Mouse (Mus musculus) stomach, embryonic 16.5 days (tissue): ENCODE measurements at regions not wholly inside any gene's neighbourhood (a gene's known extent, or its start where the extent isn't known, plus 50 kb on each side); places are given as distances from the start of the nearest gene placed in this dataset.

Experiments used
- ATAC-seq: fragments of 200-750 bp; cut with Nextera tagmentation; 2 replicates; pipeline ENCODE4 v1.8.0; 2017; ENCODE audit warnings: moderate number of reproducible peaks, moderate TSS enrichment; ENCODE audit not compliant: insufficient read depth, low FRiP score
- H3K27ac ChIP-seq: fragments of 300-500 bp; sonication (generic); 2 replicates; pipeline ENCODE4 v1.5.1; 2014; ENCODE audit warnings: low read length
- H3K27me3 ChIP-seq: fragments of 300-500 bp; sonication (generic); 2 replicates; pipeline ENCODE4 v1.6.1; 2014; ENCODE audit warnings: low read length, control low read depth, mixed read lengths; ENCODE audit not compliant: control insufficient read depth, insufficient read depth
- H3K36me3 ChIP-seq: fragments of 300-500 bp; sonication (generic); 2 replicates; pipeline ENCODE4 v1.6.1; 2014; ENCODE audit warnings: low read length; ENCODE audit not compliant: control insufficient read depth, insufficient read depth
- H3K4me1 ChIP-seq: fragments of 300-500 bp; sonication (generic); 2 replicates; pipeline ENCODE4 v1.6.1; 2014; ENCODE audit warnings: low read length, control low read depth, mixed read lengths; ENCODE audit not compliant: control insufficient read depth, insufficient read depth
- H3K4me2 ChIP-seq: fragments of 300-500 bp; sonication (generic); 2 replicates; pipeline ENCODE4 v1.6.1; 2014; ENCODE audit warnings: low read depth, low read length, mixed read lengths
- H3K4me3 ChIP-seq: fragments of 300-500 bp; sonication (generic); replicated peaks from 2 replicates; pipeline ENCODE4 v1.5.1; 2014; ENCODE audit warnings: mild to moderate bottlenecking, low read length
- H3K9ac ChIP-seq: fragments of 300-500 bp; sonication (generic); 2 replicates; pipeline ENCODE4 v1.6.1; 2014; ENCODE audit warnings: low read length
- H3K9me3 ChIP-seq: fragments of 300-500 bp; sonication (generic); replicated peaks from 2 replicates; pipeline ENCODE4 v1.6.1; 2016; ENCODE audit warnings: low read length, control low read depth; ENCODE audit not compliant: control insufficient read depth
- WGBS: fragments of 180-500 bp; shearing (Covaris S2); extraction: QIAGEN DNeasy Blood & Tissue Kit; methylation state at CpG from one replicate; pipeline ENCODE4 v1.1.7; 2014; 5-methylcytosine and 5-hydroxymethylcytosine counted together

DNA sequence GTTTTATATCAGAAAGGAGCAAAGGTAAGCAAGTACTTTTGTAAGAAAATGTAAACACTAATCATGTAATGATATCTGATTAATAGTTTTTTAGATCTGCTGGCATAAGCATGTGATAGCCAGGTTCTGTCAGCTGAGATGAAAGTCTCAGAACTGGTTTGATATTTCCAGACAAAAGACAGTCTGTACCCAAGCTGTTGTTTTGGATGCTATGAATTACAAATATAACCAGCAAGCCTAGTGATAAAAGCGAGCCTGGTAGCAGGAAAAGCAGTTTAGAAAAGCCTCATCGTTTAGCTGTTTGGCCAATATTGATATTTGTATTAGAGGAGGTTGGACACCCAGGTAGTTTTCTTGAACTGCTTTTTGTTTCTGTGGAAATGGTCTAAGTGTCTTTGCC, 290.6 kb downstream of the Gpam start:
- Histone ChIP-seq H3K9ac (no peak overlapping the region), H3K27me3 (no peaks in the 10 kb centered on the region), H3K27ac (no peak overlapping the region), H3K4me3 (no peak overlapping the region), H3K4me1 (no peaks in the 10 kb centered on the region), H3K9me3 (no peaks in the 10 kb centered on the region), H3K4me2 (no peak overlapping the region), H3K36me3 (no peaks in the 10 kb centered on the region)
- 79% methylated on average over 2 of the region's 2 CpGs for WGBS
- no peak for ATAC-seq

DNA sequence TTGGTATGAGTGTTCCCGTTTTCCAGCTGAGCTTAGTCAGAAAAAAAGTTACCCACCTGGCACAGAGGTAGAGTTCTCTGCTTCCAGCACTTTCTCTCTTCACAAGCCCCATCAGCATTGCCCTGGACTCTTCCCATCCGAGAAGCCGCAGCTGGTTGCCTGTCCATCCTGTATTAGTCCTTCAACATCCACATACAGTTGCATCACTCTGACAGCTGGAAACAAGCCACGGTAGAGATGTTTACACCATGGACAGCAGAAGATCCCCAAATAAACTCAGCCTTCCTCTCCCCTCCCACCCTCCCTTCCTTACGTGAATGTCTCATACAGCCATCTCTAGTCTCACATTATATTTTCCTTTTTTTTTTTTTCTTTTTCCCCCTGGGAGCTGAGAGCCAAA, 304.9 kb downstream of the Gpam start:
- H3K9me3 ChIP-seq = no peaks in the 10 kb centered on the region
- no peak overlapping the region for H3K4me3 ChIP-seq
- no peaks in the 10 kb centered on the region for H3K27me3 ChIP-seq
- no peaks in the 10 kb centered on the region for H3K36me3 ChIP-seq
- no peak overlapping the region for H3K27ac ChIP-seq
- ATAC-seq = no peak
- no peak overlapping the region for H3K4me2 ChIP-seq
- WGBS = 57% methylated on average over 5 of the region's 5 CpGs
- no peak overlapping the region for H3K9ac ChIP-seq
- H3K4me1 ChIP-seq = no peaks in the 10 kb centered on the region

GRCm38 (mm10) chr19:54820587-54820986, 306.5 kb downstream of the Gpam start:
- WGBS = 78% methylated on average over 4 of the region's 4 CpGs
- no peaks in the 10 kb centered on the region for H3K9me3 ChIP-seq

DNA sequence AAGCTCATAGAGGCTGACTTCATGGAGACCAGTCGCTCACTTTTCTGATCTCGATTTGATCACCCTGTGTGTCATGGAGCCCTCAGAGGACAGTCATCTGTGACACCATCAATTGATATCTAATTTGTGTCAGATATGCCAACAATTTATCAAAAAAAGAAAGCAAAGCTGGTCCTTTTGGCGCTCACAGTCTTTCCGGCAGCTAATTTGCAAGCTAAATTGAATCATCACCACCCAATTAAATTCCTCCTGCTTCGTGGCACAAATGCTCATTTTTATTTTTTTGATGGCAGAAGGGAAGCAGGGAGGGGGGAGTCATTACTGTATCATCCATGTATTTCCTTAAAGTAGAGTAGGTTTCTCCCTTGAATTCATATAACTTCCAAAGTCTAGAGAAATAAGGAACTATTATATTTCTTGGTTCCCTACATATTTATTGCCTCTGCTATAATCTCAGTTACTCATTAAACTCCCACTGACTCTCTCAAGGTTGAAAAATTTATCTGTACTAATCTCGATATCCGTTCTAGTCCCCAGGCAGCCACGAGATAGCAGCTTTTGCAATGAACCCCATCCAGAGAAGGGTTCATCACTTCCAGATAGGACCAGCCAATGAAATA, 325.8 kb downstream of the Gpam start:
- Histone ChIP-seq H3K4me1 (no peaks in the 10 kb centered on the region), H3K4me3 (no peak overlapping the region), H3K4me2 (no peak overlapping the region), H3K27ac (no peak overlapping the region), H3K9me3 (no peaks in the 10 kb centered on the region), H3K9ac (no peak overlapping the region), H3K36me3 (no peaks in the 10 kb centered on the region), H3K27me3 (no peaks in the 10 kb centered on the region)
- no peak for ATAC-seq
- 79% methylated on average over 8 of the region's 8 CpGs for WGBS

More at GRCm38 (mm10) chr19:54820587-54820986, 306.5 kb downstream of the Gpam start:
- no peak for ATAC-seq
- Histone ChIP-seq H3K9ac (no peak overlapping the region), H3K27ac (no peak overlapping the region), H3K4me2 (no peak overlapping the region), H3K36me3 (no peaks in the 10 kb centered on the region), H3K27me3 (no peaks in the 10 kb centered on the region), H3K4me3 (no peak overlapping the region), H3K4me1 (no peaks in the 10 kb centered on the region)

DNA sequence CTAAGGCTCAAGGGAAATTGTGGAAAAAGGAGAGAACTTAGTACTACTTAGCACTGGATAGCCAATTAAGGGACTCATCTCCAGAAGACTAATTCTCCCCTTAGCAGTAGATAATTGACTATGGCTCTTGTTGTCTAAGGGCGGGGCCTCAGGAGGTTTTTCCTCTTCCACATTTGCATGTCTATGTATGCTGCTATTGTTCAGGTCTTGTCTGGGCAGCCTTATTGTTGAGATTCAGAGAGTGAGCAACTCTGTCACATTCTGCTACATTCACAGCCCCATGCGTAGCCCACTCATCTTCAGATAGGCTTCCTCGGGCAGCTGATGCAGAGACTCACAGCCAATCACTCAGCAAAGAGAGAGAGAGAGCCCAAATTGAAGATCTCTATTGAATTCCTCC, 339.9 kb downstream of the Gpam start:
- 90% methylated on average over 3 of the region's 3 CpGs for WGBS
- Histone ChIP-seq H3K4me1 (no peaks in the 10 kb centered on the region), H3K9ac (no peak overlapping the region), H3K36me3 (no peaks in the 10 kb centered on the region), H3K4me2 (no peak overlapping the region), H3K27me3 (no peaks in the 10 kb centered on the region), H3K4me3 (no peak overlapping the region), H3K27ac (no peak overlapping the region), H3K9me3 (no peaks in the 10 kb centered on the region)
- no peak for ATAC-seq

DNA sequence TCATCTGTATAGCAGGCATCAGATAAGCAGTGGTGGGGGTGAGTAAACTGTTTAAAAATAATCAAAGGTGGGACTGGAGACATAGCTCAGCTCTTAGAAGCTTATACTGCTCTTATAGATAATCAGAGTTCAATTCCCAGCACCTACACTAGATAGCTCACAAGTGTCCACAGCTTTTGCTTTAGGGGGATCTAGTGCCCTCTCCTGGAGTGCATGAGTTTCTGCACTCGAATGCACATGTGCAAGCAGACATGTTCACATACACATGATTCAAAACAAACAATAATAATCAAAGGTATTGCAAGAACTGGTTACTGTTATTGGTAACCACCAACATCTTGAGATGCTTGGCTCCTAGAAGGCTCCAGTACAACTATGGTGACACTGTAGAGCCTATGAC, 343.3 kb downstream of the Gpam start:
- Histone ChIP-seq H3K27ac (no peak overlapping the region), H3K36me3 (no peaks in the 10 kb centered on the region), H3K27me3 (no peaks in the 10 kb centered on the region), H3K9me3 (no peaks in the 10 kb centered on the region), H3K4me2 (no peak overlapping the region), H3K4me1 (no peaks in the 10 kb centered on the region), H3K4me3 (no peak overlapping the region), H3K9ac (no peak overlapping the region)
- no peak for ATAC-seq
- WGBS = 62% methylated on average over 1 of the region's 1 CpGs

- H3K9ac ChIP-seq = no peak overlapping the region
- WGBS = 82% methylated on average over 5 of the region's 5 CpGs
- no peak overlapping the region for H3K4me3 ChIP-seq
- H3K36me3 ChIP-seq = no peaks in the 10 kb centered on the region
- no peak overlapping the region for H3K27ac ChIP-seq
- no peak for ATAC-seq
- H3K4me1 ChIP-seq = no peaks in the 10 kb centered on the region
- H3K27me3 ChIP-seq = no peaks in the 10 kb centered on the region
- H3K4me2 ChIP-seq = no peak overlapping the region
- H3K9me3 ChIP-seq = no peaks in the 10 kb centered on the region
These were observed 369.3 kb downstream of the Gpam start for GRCm38 (mm10) chr19:54757761-54758160.

GRCm38 (mm10) chr19:54756681-54757257, 370.3 kb downstream of the Gpam start:
- Histone ChIP-seq H3K4me3 (no peak overlapping the region), H3K4me2 (no peak overlapping the region), H3K36me3 (no peaks in the 10 kb centered on the region), H3K27ac (no peak overlapping the region), H3K9me3 (no peaks in the 10 kb centered on the region), H3K4me1 (no peaks in the 10 kb centered on the region), H3K27me3 (no peaks in the 10 kb centered on the region), H3K9ac (no peak overlapping the region)
- no peak for ATAC-seq
- 50% methylated on average over 8 of the region's 8 CpGs for WGBS

DNA sequence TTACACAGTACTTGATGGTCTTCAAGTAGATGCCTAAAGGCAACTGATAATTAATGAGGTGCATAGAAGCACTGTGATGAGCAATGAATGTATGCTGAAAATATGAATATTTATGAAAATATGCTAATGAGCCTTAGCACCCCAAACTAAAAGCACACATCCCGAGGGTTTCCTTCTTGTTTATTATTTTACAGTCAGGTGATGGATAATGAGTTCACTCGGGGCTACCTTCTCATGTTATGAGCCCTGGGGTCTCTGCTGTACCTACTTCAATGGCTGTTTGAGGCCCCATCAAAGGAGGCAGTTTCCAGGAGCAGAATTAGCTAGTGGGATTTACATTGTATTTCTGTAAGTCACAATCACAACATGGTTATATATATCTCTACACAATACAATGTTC, 371.6 kb downstream of the Gpam start:
- no peaks in the 10 kb centered on the region for H3K27me3 ChIP-seq
- 60% methylated on average over 2 of the region's 2 CpGs for WGBS

More for the DNA sequence above, 371.6 kb downstream of the Gpam start:
- Histone ChIP-seq H3K4me1 (no peaks in the 10 kb centered on the region), H3K4me2 (no peak overlapping the region), H3K4me3 (no peak overlapping the region), H3K36me3 (no peaks in the 10 kb centered on the region), H3K9me3 (no peaks in the 10 kb centered on the region), H3K27ac (no peak overlapping the region), H3K9ac (no peak overlapping the region)
- no peak for ATAC-seq
